Mouse (Mus musculus) urinary bladder, adult 2 months (tissue): ENCODE measurements around the gene Dock9. TPM values are rescaled to one million over a fixed set of nuclear protein-coding genes. Genes with fewer than 3 reads are reported as not detected.
"Not testable (repeated sequence)": the region's sequence is repeated elsewhere in the genome, so short reads cannot be mapped to it uniquely, and the experiment has no call there.

Experiments used
- DNase-seq: peaks from one replicate; pipeline ENCODE4 v3.0.0; 2022; ENCODE audit warnings: low spot score
- polyA plus RNA-seq: library from polyadenylated mRNA; depleted of rRNA; stranded (reverse); fragments of >200 nt; gene quantifications from 2 replicates; pipeline ENCODE4 v1.2.3, GENCODE M21; 2012

Dock9 gene
- polyA plus RNA-seq, 1 experiment = 48.7 TPM

GRCm38 (mm10) chr14:121737277-121737676, 60.4 kb downstream of the Dock9 start:
- DNase-seq = no peak

- no peak for DNase-seq
Observed at GRCm38 (mm10) chr14:121735678-121736077, 62.0 kb downstream of the Dock9 start.

- DNase-seq = no peak
Observed at GRCm38 (mm10) chr14:121734217-121734616, 63.4 kb downstream of the Dock9 start.

GRCm38 (mm10) chr14:121733694-121734093, 63.9 kb downstream of the Dock9 start:
- no peak for DNase-seq

- no peak for DNase-seq
Observed at GRCm38 (mm10) chr14:121732196-121732595, 65.4 kb downstream of the Dock9 start.

GRCm38 (mm10) chr14:121731688-121732168, 65.9 kb downstream of the Dock9 start:
- DNase-seq = no peak

- DNase-seq = no peak
Observed at GRCm38 (mm10) chr14:121730966-121731365, 66.7 kb downstream of the Dock9 start.

- DNase-seq = no peak
Observed at GRCm38 (mm10) chr14:121727996-121728395, 69.6 kb downstream of the Dock9 start.

GRCm38 (mm10) chr14:121724501-121724900, 73.1 kb downstream of the Dock9 start:
- no peak for DNase-seq

GRCm38 (mm10) chr14:121722774-121723173, 74.9 kb downstream of the Dock9 start:
- no peak for DNase-seq

GRCm38 (mm10) chr14:121721431-121721830, 76.2 kb downstream of the Dock9 start:
- no peak for DNase-seq

- DNase-seq = no peak
Observed at GRCm38 (mm10) chr14:121719638-121720601, 77.7 kb downstream of the Dock9 start.

GRCm38 (mm10) chr14:121714799-121715198, 82.8 kb downstream of the Dock9 start:
- DNase-seq = not testable (repeated sequence)

GRCm38 (mm10) chr14:121714268-121714667, 83.4 kb downstream of the Dock9 start:
- no peak for DNase-seq

- no peak for DNase-seq
Observed at GRCm38 (mm10) chr14:121713830-121714197, 83.8 kb downstream of the Dock9 start.

- no peak for DNase-seq
Observed at GRCm38 (mm10) chr14:121713166-121713829, 84.3 kb downstream of the Dock9 start.

- DNase-seq = no peak
Observed at GRCm38 (mm10) chr14:121711089-121711826, 86.4 kb downstream of the Dock9 start.

GRCm38 (mm10) chr14:121710130-121710529, 87.5 kb downstream of the Dock9 start:
- DNase-seq = no peak

GRCm38 (mm10) chr14:121708244-121708643, 89.4 kb downstream of the Dock9 start:
- DNase-seq = no peak

GRCm38 (mm10) chr14:121706482-121706901, 91.1 kb downstream of the Dock9 start:
- DNase-seq = no peak

GRCm38 (mm10) chr14:121705644-121706043, 92.0 kb downstream of the Dock9 start:
- no peak for DNase-seq

GRCm38 (mm10) chr14:121702534-121702933, 95.1 kb downstream of the Dock9 start:
- no peak for DNase-seq
